Mouse (Mus musculus) left cerebral cortex, adult 2 months (tissue): Measurements from ENCODE around the gene Mmp11. TPM values are rescaled to one million over a fixed set of nuclear protein-coding genes. Genes with fewer than 3 reads are reported as not detected.

Experiments used
- DNase-seq, 2 experiments: peaks; one replicate each; pipeline ENCODE4 v3.0.0; 2021 to 2022; ENCODE audit warnings: low spot score in 2 of 2, mixed read lengths in 1 of 2; ENCODE audit errors: extremely low spot score in 1 of 2
- H3K27ac ChIP-seq: fragments of 200-600 bp; 2 replicates; pipeline ENCODE4 v1.8.1; 2022
- H3K4me3 ChIP-seq: fragments of 200-600 bp; 2 replicates; pipeline ENCODE4 v1.8.1; 2022
- CTCF ChIP-seq: fragments of 200-600 bp; IDR thresholded peaks from 2 replicates; pipeline ENCODE4 v1.8.1; 2022; ENCODE audit warnings: antibody characterized with exemption, mild to moderate bottlenecking, moderate library complexity
- intact Hi-C: fragments of 180-260 bp; cut with DNase I; formaldehyde crosslinking; loops from one replicate; pipeline ENCODE4 v1.15.1; 2025
- total RNA-seq, 2 experiments: library from RNA; stranded (reverse); gene quantifications; 2 replicates each; pipeline ENCODE4 v1.2.3; 2021

Mmp11 gene
- total RNA-seq, 2 experiments from 2014 or later: 1.3 TPM

- Histone ChIP-seq H3K4me3 (no peak overlapping the region), H3K27ac (no peak overlapping the region)
- no peak for DNase-seq
- intact Hi-C loops: no loop called here
- no peak for TF ChIP-seq CTCF
Measured at GRCm38 (mm10) chr10:75915557-75915956, 20.7 kb downstream of the Mmp11 start.

DNA sequence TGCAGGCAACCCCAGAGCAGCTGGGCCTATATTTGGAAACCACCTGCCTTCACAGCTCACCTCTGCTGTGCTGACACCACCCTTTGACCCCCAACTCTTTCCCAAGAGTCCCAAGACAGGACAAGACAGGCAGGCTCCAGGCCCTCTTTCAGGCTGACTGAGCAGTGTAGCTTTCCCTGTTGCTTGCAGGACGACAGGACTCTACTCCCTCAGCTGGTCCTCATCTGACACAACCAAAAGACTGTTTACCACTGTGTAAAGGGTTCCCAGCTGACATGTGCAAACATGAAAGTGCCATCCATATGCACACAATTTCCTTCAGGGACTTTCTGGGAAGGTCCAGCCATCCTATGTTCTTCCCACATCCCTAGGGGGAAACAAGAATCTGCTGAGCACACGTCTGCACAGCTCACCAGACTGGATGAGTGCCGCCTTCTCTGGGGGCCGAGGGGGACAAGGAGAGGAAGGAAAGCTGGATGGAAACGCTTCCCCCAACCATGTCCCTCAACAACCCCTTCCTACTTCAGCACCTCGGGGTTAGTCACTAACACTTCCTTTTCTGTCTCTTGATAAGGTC is 23.2 kb downstream of the Mmp11 start:
- no peak for TF ChIP-seq CTCF
- no peak for DNase-seq
- Histone ChIP-seq H3K27ac (no peak overlapping the region), H3K4me3 (no peak overlapping the region)
- intact Hi-C loops: no loop called here

- no peak for TF ChIP-seq CTCF
- Histone ChIP-seq H3K4me3 (no peak overlapping the region), H3K27ac (no peak overlapping the region)
- no peak for DNase-seq
- intact Hi-C loops: no loop called here
Measured at GRCm38 (mm10) chr10:75910698-75911097, 25.6 kb downstream of the Mmp11 start.

DNA sequence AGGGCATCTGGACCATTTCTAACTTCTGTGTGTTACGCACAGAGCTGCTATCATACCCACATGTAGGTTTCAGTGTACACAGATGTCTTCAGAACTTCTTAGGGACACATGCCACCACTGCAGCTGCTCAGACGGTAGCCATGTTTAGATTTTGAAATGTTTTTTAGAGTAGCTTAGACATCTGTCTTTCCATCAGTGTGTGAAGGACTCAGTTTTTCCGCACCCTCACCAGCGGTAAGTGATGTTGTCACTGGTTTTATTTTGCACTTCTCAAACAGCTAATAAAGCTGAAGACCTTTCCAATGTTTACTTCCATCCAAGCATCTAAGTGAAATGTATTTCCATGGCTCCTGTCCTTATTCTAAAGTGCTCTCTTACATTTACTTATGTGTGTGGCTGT is 29.4 kb downstream of the Mmp11 start:
- no peak overlapping the region for H3K27ac ChIP-seq
- no peak for TF ChIP-seq CTCF
- intact Hi-C loops: no loop called here
- DNase-seq: no peak
- no peak overlapping the region for H3K4me3 ChIP-seq

DNA sequence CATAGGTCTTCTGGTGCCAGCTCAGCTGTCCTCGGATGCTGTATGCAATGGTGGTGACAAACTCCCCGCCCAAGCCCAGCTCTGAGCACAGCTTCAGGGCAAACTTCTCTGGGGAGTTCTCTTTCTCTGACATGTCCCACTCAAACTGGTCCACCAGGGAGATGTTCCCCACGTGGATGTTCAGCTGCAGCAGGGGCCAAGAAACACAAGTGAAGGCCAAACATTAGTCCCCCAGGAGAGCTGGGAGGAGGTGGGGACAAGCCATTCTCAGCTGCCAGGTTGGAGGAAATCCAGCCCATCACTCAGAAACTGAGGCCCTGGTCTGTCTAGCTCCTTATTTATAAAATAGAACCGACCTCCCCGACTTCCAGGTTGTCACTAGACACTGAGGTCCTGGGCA is 31.9 kb downstream of the Mmp11 start:
- Histone ChIP-seq H3K4me3 (no peak overlapping the region), H3K27ac (no peak overlapping the region)
- no peak for TF ChIP-seq CTCF
- intact Hi-C loops: no loop called here
- no peak for DNase-seq

DNA sequence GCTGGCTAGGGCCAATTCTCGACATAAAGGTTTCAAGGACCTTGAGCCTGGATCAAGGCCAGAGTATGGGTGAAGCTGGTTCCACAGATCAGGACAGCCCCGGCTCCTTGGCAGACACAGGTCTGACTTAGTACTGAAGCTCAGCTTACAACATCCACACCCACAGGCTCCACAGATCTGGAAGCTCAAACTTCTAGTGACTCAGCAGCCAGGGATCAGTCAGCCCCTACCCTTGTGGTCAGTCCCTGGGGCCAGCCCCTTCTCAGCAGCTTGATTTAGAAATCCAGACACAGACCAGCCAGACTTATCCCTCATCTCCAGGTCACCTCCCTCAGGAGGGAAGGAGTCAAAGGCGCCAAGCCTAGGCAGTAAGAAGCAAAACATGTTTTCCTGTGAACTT is 37.5 kb downstream of the Mmp11 start:
- DNase-seq: no peak
- Histone ChIP-seq H3K27ac (peak overlapping the region; percentile 45; the same call in 1 of the 2 replicates), H3K4me3 (no peak overlapping the region)
- TF ChIP-seq CTCF: no peak
- intact Hi-C loops: loop anchor here (5.0 kb wide), 1 partner anchor 38 kb away; the partner anchor contains the start of gene Mmp11

- H3K4me3 ChIP-seq: no peak overlapping the region
- no peak for DNase-seq
- no peak for TF ChIP-seq CTCF
- intact Hi-C loops: loop anchor here (5.0 kb wide), 1 partner anchor 39 kb away; the partner anchor contains the start of gene Mmp11
- H3K27ac ChIP-seq: peak overlapping the region; percentile 45; the same call in 1 of the 2 replicates
Measured at GRCm38 (mm10) chr10:75898039-75898564, 38.2 kb downstream of the Mmp11 start.

DNA sequence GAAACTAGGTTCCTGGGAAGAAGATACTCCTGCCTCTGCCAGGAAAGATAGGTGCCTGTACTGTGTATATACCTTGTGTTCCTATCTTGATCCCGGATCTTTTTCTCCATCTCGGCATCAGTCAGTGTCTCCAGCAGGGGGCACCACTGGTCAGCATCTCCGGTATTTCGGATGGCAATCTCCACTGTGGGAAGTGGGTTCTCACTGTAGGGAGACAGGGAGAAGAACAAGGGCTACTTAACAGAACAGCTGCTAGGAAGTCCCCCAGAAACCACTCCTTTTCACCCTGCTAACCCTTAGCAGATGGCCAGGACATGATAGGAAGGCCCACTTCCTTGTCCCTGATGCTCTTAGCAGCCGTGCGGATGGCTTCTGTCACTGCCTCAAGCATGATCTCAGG is 38.9 kb downstream of the Mmp11 start:
- intact Hi-C loops: loop anchor here (1.0 to 5.0 kb wide), 3 partner anchors 24 to 54 kb away; partner anchors contain the start of genes Mmp11 and Smarcb1
- DNase-seq: peak; percentile 66 to 71
- no peak overlapping the region for H3K27ac ChIP-seq
- TF ChIP-seq CTCF: peak; percentile 78
- no peak overlapping the region for H3K4me3 ChIP-seq

DNA sequence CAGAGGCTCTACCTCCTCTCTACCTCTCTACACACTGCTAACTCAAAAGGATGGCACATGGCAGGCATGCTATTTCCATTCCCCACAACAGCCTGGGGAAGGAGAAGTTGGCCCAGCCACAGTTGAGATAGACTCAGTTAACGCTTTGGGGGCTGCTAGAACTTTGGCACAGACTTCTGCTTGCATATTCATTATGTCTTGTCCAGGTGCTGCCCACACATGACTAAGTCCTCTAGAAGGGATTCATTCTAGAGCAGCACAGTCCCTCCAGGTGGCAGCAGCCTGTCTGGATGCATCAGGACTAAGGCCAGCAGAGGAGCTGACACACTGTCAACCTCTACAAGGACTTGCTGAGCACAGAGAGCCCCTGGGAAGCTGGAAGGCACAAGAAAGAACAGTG is 40.1 kb downstream of the Mmp11 start:
- Histone ChIP-seq H3K27ac (peak overlapping the region; percentile 63), H3K4me3 (no peak overlapping the region)
- intact Hi-C loops: loop anchor here (5.0 kb wide), 1 partner anchor 41 kb away; the partner anchor contains the start of gene Mmp11
- no peak; the same call in none of the 2 replicates for TF ChIP-seq CTCF
- DNase-seq: peak in 1 of 2 experiments; percentile 44

GRCm38 (mm10) chr10:75895730-75896129 is 40.6 kb downstream of the Mmp11 start:
- DNase-seq: no peak
- intact Hi-C loops: loop anchor here (5.0 kb wide), 1 partner anchor 42 kb away; the partner anchor contains the start of gene Mmp11
- no peak overlapping the region for H3K4me3 ChIP-seq
- no peak for TF ChIP-seq CTCF
- peak overlapping the region; percentile 56 for H3K27ac ChIP-seq

DNA sequence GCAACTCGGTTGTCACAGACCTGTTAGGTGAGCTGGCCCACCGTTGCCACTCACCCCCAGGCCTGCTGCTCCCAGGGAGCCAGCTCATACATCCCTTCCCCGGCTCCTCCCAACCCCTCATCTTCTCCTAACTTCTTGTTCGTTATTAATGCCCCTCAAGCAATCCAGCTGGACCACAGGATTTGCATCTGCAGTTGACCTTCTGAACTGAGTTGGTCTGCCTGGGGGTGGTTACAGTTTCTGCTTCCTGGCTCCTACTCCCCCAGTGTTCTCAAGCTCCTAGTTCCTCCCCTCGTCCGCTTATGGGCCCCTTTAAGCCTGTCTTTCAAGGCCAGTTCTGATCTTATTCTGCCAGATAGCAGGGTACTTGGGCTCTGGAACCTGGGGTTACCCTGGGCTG is 41.7 kb downstream of the Mmp11 start:
- no peak for TF ChIP-seq CTCF
- no peak for DNase-seq
- intact Hi-C loops: no loop called here
- no peak overlapping the region for H3K4me3 ChIP-seq
- no peak overlapping the region for H3K27ac ChIP-seq

- no peak for TF ChIP-seq CTCF
Measured at GRCm38 (mm10) chr10:75893089-75893750, 43.1 kb downstream of the Mmp11 start, which contains the start of gene Derl3. Gene Derl3 (plus strand): TSS chr10:75893413.

More at GRCm38 (mm10) chr10:75893089-75893750, 43.1 kb downstream of the Mmp11 start, which contains the start of gene Derl3:
- intact Hi-C loops: no loop called here
- Histone ChIP-seq H3K27ac (peak within 1 kb of the TSS; percentile 28; the same call in 1 of the 2 replicates), H3K4me3 (peak within 1 kb of the TSS; percentile 55)
- peak; percentile 94 for DNase-seq
